Comparison of ENCODE assay signal across 9 mouse cellular contexts in genomic region chr5:149489136-149489535, GRCm38 (mm10). TPM values are rescaled to one million over a fixed set of nuclear protein-coding genes. Genes with fewer than 3 reads are reported as not detected.
A peak's percentile ranks its signal among the peaks of the same experiment; 100 is the strongest.
DNase-seq lines count a peak whose midpoint lies in the region; ATAC-seq and TF ChIP-seq lines count a peak whose summit lies in the region.
"Had no signal": no experiment of that assay in that cellular context is flagged by ENCODE, and none has a peak within 500 bp of the region (broad histone marks: within the 10 kb centered on the region; RNA-seq: fewer than 3 reads in every experiment).

No protein-coding gene starts in this region.

- peak; percentile 16 for DNase-seq in cerebellum, adult 11-12 months
- peak; percentile 65 for DNase-seq in forebrain, embryonic 10.5 days (ENCODE audit: extremely low spot score, low spot score)
- DNase-seq in layer of hippocampus, adult 9-10 months (ENCODE audit: low spot score), result peak; percentile 79
- DNase-seq in midbrain, postnatal 0 days (ENCODE audit: low spot score), result peak; percentile 94
- DNase-seq in B cell, adult 2 months, result no peak
- DNase-seq in gastrocnemius, postnatal 10 days, result no peak
- no peak for DNase-seq in gastrocnemius, postnatal 36 days
- no peak for DNase-seq in kidney, postnatal 36 days

- no peaks in the 10 kb centered on the region for H3K9me3 ChIP-seq in forebrain, embryonic 10.5 days
- no peaks in the 10 kb centered on the region for H3K9me3 ChIP-seq in midbrain, postnatal 0 days (ENCODE audit: low read length)

- H3K36me3 ChIP-seq in forebrain, embryonic 10.5 days (replicated peaks), result no peaks in the 10 kb centered on the region
- no peaks in the 10 kb centered on the region for H3K36me3 ChIP-seq in midbrain, postnatal 0 days (ENCODE audit: insufficient read depth, low read length)

- peak overlapping the region; percentile 37 for H3K4me3 ChIP-seq in forebrain, embryonic 10.5 days
- H3K4me3 ChIP-seq in midbrain, postnatal 0 days (ENCODE audit: low read depth, low read length), result peak overlapping the region; percentile 15; the same call in 1 of the 2 replicates

- peak; percentile 92 for ATAC-seq in midbrain, postnatal 0 days (ENCODE audit: low FRiP score)

- 46% methylated on average over 11 of the region's 11 CpGs for WGBS in forebrain, embryonic 10.5 days
- 7% methylated on average over 11 of the region's 11 CpGs for WGBS in midbrain, postnatal 0 days

- intact Hi-C loops in gastrocnemius, postnatal 36 days (cut with DNase I), result no loop called here

- peaks cover 34% of the 10 kb centered on the region for H3K4me1 ChIP-seq in forebrain, embryonic 10.5 days
- H3K4me1 ChIP-seq in midbrain, postnatal 0 days (ENCODE audit: insufficient read depth, low read length), result peaks cover 21% of the 10 kb centered on the region

- no peaks in the 10 kb centered on the region for H3K27me3 ChIP-seq in forebrain, embryonic 10.5 days (ENCODE audit: poor library complexity, severe bottlenecking)
- no peaks in the 10 kb centered on the region for H3K27me3 ChIP-seq in midbrain, postnatal 0 days (ENCODE audit: insufficient read depth, low read length)

- no peak for TF ChIP-seq CTCF in midbrain, postnatal 0 days (IDR thresholded peaks at IDR 0.05)

- peak overlapping the region; percentile 78 for H3K27ac ChIP-seq in forebrain, embryonic 10.5 days
- H3K27ac ChIP-seq in midbrain, postnatal 0 days (ENCODE audit: low read depth, low read length), result peak overlapping the region; percentile 89

- peak overlapping the region; percentile 32 for H3K4me2 ChIP-seq in midbrain, postnatal 0 days (ENCODE audit: low read depth, low read length, poor library complexity, severe bottlenecking)

- H3K9ac ChIP-seq in midbrain, postnatal 0 days (replicated peaks; ENCODE audit: low read length, poor library complexity, severe bottlenecking), result no peak overlapping the region

RNA-seq across cellular contexts. Expression of gene Wdr95, which starts 39.3 kb away (rescaled TPM):
- polyA plus RNA-seq in forebrain, embryonic 10.5 days (2016; fragmentation: Nextera tagmentation; extraction: Ambion mirVana), result not detected in 2 replicates
- total RNA-seq in midbrain, postnatal 0 days (2014; rRNA removed), result 0.33 TPM in 1 of 2 replicates, not detected in the other
- polyA plus RNA-seq in midbrain, postnatal 0 days (2015; fragmentation: Nextera tagmentation; extraction: Ambion mirVana), result 0.28 and 0.41 TPM in 2 replicates
- under 1 TPM in 1 of 2 experiments, not detected in 1; 0.14 TPM for total RNA-seq in gastrocnemius, postnatal 10 days (2021)
- under 1 TPM in 1 of 2 experiments, not detected in 1; 0.30 TPM for total RNA-seq in gastrocnemius, postnatal 36 days (2021)
- polyA plus RNA-seq: limb, embryonic 11.5 days had no signal

RNA-seq across cellular contexts. Expression of gene Tex26, which starts 49.7 kb away (rescaled TPM):
- polyA plus RNA-seq in forebrain, embryonic 10.5 days (2016; fragmentation: Nextera tagmentation; extraction: Ambion mirVana), result 1.5 and 2.2 TPM in 2 replicates
- total RNA-seq in midbrain, postnatal 0 days (2014; rRNA removed), result 0.76 and 1.9 TPM in 2 replicates
- 1.3 and 1.4 TPM in 2 replicates for polyA plus RNA-seq in midbrain, postnatal 0 days (2015; fragmentation: Nextera tagmentation; extraction: Ambion mirVana)
- total RNA-seq in gastrocnemius, postnatal 10 days (2021), result under 1 TPM in 1 of 2 experiments, not detected in 1; 0.27 TPM
- not detected for total RNA-seq in gastrocnemius, postnatal 36 days (2021)

Comparison
In these comparisons a context has a peak if more than half of its experiments do, and no peak if none do; other contexts are left out.
1. DNase-seq: peak in cerebellum, adult 11-12 months (single experiment), forebrain, embryonic 10.5 days (single experiment), layer of hippocampus, adult 9-10 months (single experiment) and midbrain, postnatal 0 days (single experiment); none in B cell, adult 2 months (0 of 2), gastrocnemius, postnatal 10 days (single experiment), gastrocnemius, postnatal 36 days (0 of 2) and kidney, postnatal 36 days (0 of 2).